In genomic region chr3:28696162-28696561, GRCm38 (mm10) we compare ENCODE assay signal across 16 mouse cellular contexts. TPM values are rescaled to one million over a fixed set of nuclear protein-coding genes. Genes with fewer than 3 reads are reported as not detected.
DNase-seq lines count a peak whose midpoint lies in the region; ATAC-seq and TF ChIP-seq lines count a peak whose summit lies in the region.
"Had no signal": no experiment of that assay in that cellular context is flagged by ENCODE, and none has a peak within 500 bp of the region (broad histone marks: within the 10 kb centered on the region; RNA-seq: fewer than 3 reads in every experiment).

No protein-coding gene starts in this region.

- no peaks in the 10 kb centered on the region for H3K9me3 ChIP-seq in intestine, postnatal 0 days (ENCODE audit: control insufficient read depth)
- H3K9me3 ChIP-seq in neural tube, embryonic 14.5 days (ENCODE audit: control insufficient read depth, low read length): 0 out of 2 replicates have a peak, but pooled peaks cover 4% of the 10 kb centered on the region
- no peaks in the 10 kb centered on the region for H3K9me3 ChIP-seq in forebrain, embryonic 13.5 days (replicated peaks)
- H3K9me3 ChIP-seq: heart, embryonic 10.5 days; hindbrain, embryonic 12.5 days; megakaryocyte, embryonic 14.5 days had no signal

- peak overlapping the region; percentile 46 for H3K9ac ChIP-seq in intestine, postnatal 0 days (ENCODE audit: low read depth, low read length)
- no peak overlapping the region for H3K9ac ChIP-seq in neural tube, embryonic 14.5 days (replicated peaks; ENCODE audit: low read depth, low read length)
- H3K9ac ChIP-seq in forebrain, embryonic 13.5 days: no peak overlapping the region
- H3K9ac ChIP-seq: hindbrain, embryonic 12.5 days had no signal

- H3K27ac ChIP-seq in intestine, postnatal 0 days (ENCODE audit: low read depth, low read length): peak overlapping the region; percentile 93
- no peak overlapping the region for H3K27ac ChIP-seq in neural tube, embryonic 14.5 days (ENCODE audit: low read depth, low read length)
- no peak overlapping the region for H3K27ac ChIP-seq in forebrain, embryonic 13.5 days
- H3K27ac ChIP-seq: heart, embryonic 10.5 days; hindbrain, embryonic 12.5 days had no signal

- H3K27me3 ChIP-seq in intestine, postnatal 0 days (replicated peaks; ENCODE audit: control insufficient read depth, insufficient read depth, low read length): no peaks in the 10 kb centered on the region
- H3K27me3 ChIP-seq in neural tube, embryonic 14.5 days (ENCODE audit: control insufficient read depth, insufficient read depth, low read length): no peaks in the 10 kb centered on the region
- no peaks in the 10 kb centered on the region for H3K27me3 ChIP-seq in forebrain, embryonic 13.5 days
- H3K27me3 ChIP-seq: hindbrain, embryonic 12.5 days had no signal

- intact Hi-C loops in gastrocnemius, postnatal 14 days (cut with DNase I; ENCODE audit: low total_unique reads): no loop called here
- intact Hi-C loops in left cerebral cortex, postnatal 36 days (cut with DNase I): no loop called here

- peak overlapping the region; percentile 22; the same call in 1 of the 2 replicates for H3K4me3 ChIP-seq in intestine, postnatal 0 days (ENCODE audit: low read depth, low read length)
- no peak overlapping the region for H3K4me3 ChIP-seq in neural tube, embryonic 14.5 days (ENCODE audit: low read depth, low read length)
- H3K4me3 ChIP-seq in forebrain, embryonic 13.5 days: no peak overlapping the region
- H3K4me3 ChIP-seq: heart, embryonic 10.5 days; hindbrain, embryonic 12.5 days; megakaryocyte, embryonic 14.5 days had no signal

- H3K4me1 ChIP-seq in intestine, postnatal 0 days (replicated peaks; ENCODE audit: control insufficient read depth, insufficient read depth, low read length): no peaks in the 10 kb centered on the region
- no peaks in the 10 kb centered on the region for H3K4me1 ChIP-seq in neural tube, embryonic 14.5 days (ENCODE audit: control insufficient read depth, insufficient read depth, low read length)
- no peaks in the 10 kb centered on the region for H3K4me1 ChIP-seq in forebrain, embryonic 13.5 days
- H3K4me1 ChIP-seq: heart, embryonic 10.5 days; hindbrain, embryonic 12.5 days; megakaryocyte, embryonic 14.5 days had no signal

- TF ChIP-seq CTCF in intestine, postnatal 0 days (IDR thresholded peaks at IDR 0.05; ENCODE audit: low read depth): no peak

- ATAC-seq in intestine, postnatal 0 days: peak; percentile 81
- ATAC-seq in neural tube, embryonic 14.5 days (ENCODE audit: low read depth): peak; percentile 66; the same call in 1 of the 2 replicates
- ATAC-seq in forebrain, embryonic 13.5 days: no peak

- peak overlapping the region; percentile 60 for H3K4me2 ChIP-seq in intestine, postnatal 0 days (replicated peaks; ENCODE audit: low read depth)
- no peak overlapping the region for H3K4me2 ChIP-seq in neural tube, embryonic 14.5 days (ENCODE audit: low read depth, low read length)
- H3K4me2 ChIP-seq in forebrain, embryonic 13.5 days: no peak overlapping the region
- H3K4me2 ChIP-seq: hindbrain, embryonic 12.5 days had no signal

- H3K36me3 ChIP-seq in intestine, postnatal 0 days (ENCODE audit: control insufficient read depth, insufficient read depth): no peaks in the 10 kb centered on the region
- H3K36me3 ChIP-seq in neural tube, embryonic 14.5 days (ENCODE audit: control insufficient read depth, insufficient read depth, low read length): no peaks in the 10 kb centered on the region
- H3K36me3 ChIP-seq in forebrain, embryonic 13.5 days (ENCODE audit: poor library complexity, severe bottlenecking): no peaks in the 10 kb centered on the region
- H3K36me3 ChIP-seq: heart, embryonic 10.5 days; hindbrain, embryonic 12.5 days had no signal

- peak; percentile 18 for DNase-seq in gastrocnemius, postnatal 25 days
- DNase-seq in gastrocnemius, postnatal 14 days: no peak
- peak; percentile 57 for DNase-seq in kidney, adult 9 months
- no peak for DNase-seq in kidney, adult 11 months
- no peak for DNase-seq in left cerebral cortex, postnatal 36 days (ENCODE audit: low spot score in 2 of 2)
- DNase-seq: cerebellum, adult 18-20 months; embryo, embryonic 11 days; left cerebral cortex, postnatal 4 days; lung, adult 2 months had no signal

- WGBS in intestine, postnatal 0 days: 40% methylated on average over 10 of the region's 10 CpGs
- WGBS in neural tube, embryonic 14.5 days: 67% methylated on average over 10 of the region's 10 CpGs
- WGBS in forebrain, embryonic 13.5 days: 86% methylated on average over 10 of the region's 10 CpGs

RNA-seq across cellular contexts. Expression of gene Slc2a2, which starts 1.5 kb away (rescaled TPM):
- not detected for total RNA-seq in gastrocnemius, postnatal 25 days (2021)
- not detected for total RNA-seq in gastrocnemius, postnatal 14 days (2021)
- 106 TPM in 2 replicates for polyA plus RNA-seq in intestine, postnatal 0 days (2015; fragmentation: Nextera tagmentation; extraction: Ambion mirVana)
- 0.09 TPM in 1 of 2 replicates, not detected in the other for polyA plus RNA-seq in neural tube, embryonic 14.5 days (2014; fragmentation: Nextera tagmentation; extraction: Ambion mirVana)
- total RNA-seq in left cerebral cortex, postnatal 36 days (2021): not detected
- polyA plus RNA-seq in forebrain, embryonic 13.5 days (2015; fragmentation: Nextera tagmentation; extraction: Ambion mirVana): 0.03 and 0.10 TPM in 2 replicates
- total RNA-seq: layer of hippocampus, postnatal 10 days; left cerebral cortex, postnatal 4 days had no signal

Comparison
In these comparisons a context has a peak if more than half of its experiments do, and no peak if none do; other contexts are left out.
1. DNase-seq: peak in gastrocnemius, postnatal 25 days (single experiment) and kidney, adult 9 months (single experiment); none in gastrocnemius, postnatal 14 days (single experiment), kidney, adult 11 months (single experiment) and left cerebral cortex, postnatal 36 days (0 of 2).